ENCODE assay signal across 12 mouse cellular contexts in genomic region chr2:93779081-93779896, GRCm38 (mm10). TPM values are rescaled to one million over a fixed set of nuclear protein-coding genes. Genes with fewer than 3 reads are reported as not detected.
DNase-seq lines count a peak whose midpoint lies in the region; ATAC-seq and TF ChIP-seq lines count a peak whose summit lies in the region.
"Had no signal": no experiment of that assay in that cellular context is flagged by ENCODE, and none has a peak within 500 bp of the region (broad histone marks: within the 10 kb centered on the region; RNA-seq: fewer than 3 reads in every experiment).

No protein-coding gene starts in this region.

- H3K4me2 ChIP-seq in embryonic facial prominence, embryonic 11.5 days (ENCODE audit: low read depth, low read length) = no peak overlapping the region
- H3K4me2 ChIP-seq in limb, embryonic 14.5 days (replicated peaks; ENCODE audit: low read depth, low read length, severe bottlenecking) = peak overlapping the region; percentile 7; the same call in 1 of the 2 replicates
- H3K4me2 ChIP-seq: forebrain, embryonic 15.5 days; liver, embryonic 12.5 days had no signal

- H3K27me3 ChIP-seq in embryonic facial prominence, embryonic 11.5 days (ENCODE audit: control insufficient read depth, insufficient read depth, low read length) = no peaks in the 10 kb centered on the region
- H3K27me3 ChIP-seq in limb, embryonic 14.5 days (ENCODE audit: control insufficient read depth, insufficient read depth, low read length) = 0 out of 2 replicates have a peak, but pooled peaks cover 7% of the 10 kb centered on the region
- H3K27me3 ChIP-seq: forebrain, embryonic 15.5 days; liver, embryonic 12.5 days had no signal

- peak; percentile 44 for DNase-seq in embryo, embryonic 11 days
- DNase-seq in embryo, embryonic 9.5 days (ENCODE audit: extremely low spot score) = no peak
- DNase-seq in kidney, postnatal 10 days = peak; percentile 70
- no peak for DNase-seq in kidney, adult 18-20 months
- DNase-seq in embryonic facial prominence, embryonic 11.5 days (ENCODE audit: low spot score) = no peak
- DNase-seq in limb, embryonic 14.5 days (ENCODE audit: low spot score) = peak; percentile 30
- no peak for DNase-seq in thymus, adult 18-20 months
- DNase-seq: heart, adult 2 months; midbrain, embryonic 14.5 days had no signal

- H3K9me3 ChIP-seq in embryonic facial prominence, embryonic 11.5 days (replicated peaks; ENCODE audit: control insufficient read depth, low read length) = no peaks in the 10 kb centered on the region
- H3K9me3 ChIP-seq in limb, embryonic 14.5 days (ENCODE audit: control insufficient read depth, low read length) = no peaks in the 10 kb centered on the region
- H3K9me3 ChIP-seq: forebrain, embryonic 15.5 days; liver, embryonic 12.5 days had no signal

- H3K4me3 ChIP-seq in embryonic facial prominence, embryonic 11.5 days (ENCODE audit: low read depth, low read length) = no peak overlapping the region
- H3K4me3 ChIP-seq in limb, embryonic 14.5 days (replicated peaks; ENCODE audit: low read length) = no peak overlapping the region
- H3K4me3 ChIP-seq: forebrain, embryonic 15.5 days; heart, adult 2 months; liver, embryonic 12.5 days had no signal

- 66% methylated on average over 16 of the region's 16 CpGs for WGBS in embryonic facial prominence, embryonic 11.5 days
- 19% methylated on average over 16 of the region's 16 CpGs for WGBS in limb, embryonic 14.5 days

- H3K9ac ChIP-seq in embryonic facial prominence, embryonic 11.5 days (replicated peaks; ENCODE audit: low read length) = 0 out of 2 replicates have a peak overlapping the region, but pooled peaks have one; percentile 8
- H3K9ac ChIP-seq in limb, embryonic 14.5 days (ENCODE audit: low read depth, low read length, severe bottlenecking) = no peak overlapping the region
- H3K9ac ChIP-seq: forebrain, embryonic 15.5 days; liver, embryonic 12.5 days had no signal

- H3K4me1 ChIP-seq in embryonic facial prominence, embryonic 11.5 days (ENCODE audit: control insufficient read depth, insufficient read depth, low read length) = peaks cover 7% of the 10 kb centered on the region; the same call in 1 of the 2 replicates
- H3K4me1 ChIP-seq in limb, embryonic 14.5 days (ENCODE audit: control insufficient read depth, insufficient read depth, low read length) = peaks cover 46% of the 10 kb centered on the region

- TF ChIP-seq POLR2A in limb, embryonic 14.5 days (IDR thresholded peaks at IDR 0.05; ENCODE audit: borderline replicate concordance, extremely low read depth, insufficient read depth, insufficient read length) = no peak

- H3K36me3 ChIP-seq in embryonic facial prominence, embryonic 11.5 days (replicated peaks; ENCODE audit: control insufficient read depth, insufficient read depth, low read depth, low read length) = no peaks in the 10 kb centered on the region
- peaks cover 5% of the 10 kb centered on the region; the same call in 1 of the 2 replicates for H3K36me3 ChIP-seq in limb, embryonic 14.5 days (ENCODE audit: control insufficient read depth, insufficient read depth, low read length)
- H3K36me3 ChIP-seq: forebrain, embryonic 15.5 days had no signal

- ATAC-seq in embryonic facial prominence, embryonic 11.5 days (replicated peaks; ENCODE audit: insufficient number of reproducible peaks, low FRiP score, low TSS enrichment, low read depth) = no peak
- ATAC-seq in limb, embryonic 14.5 days (ENCODE audit: low FRiP score, low read depth) = no peak
- no peak for ATAC-seq in erythroid progenitor cell, adult 5-6 weeks (replicated peaks; ENCODE audit: low FRiP score, poor library complexity, severe bottlenecking)
- ATAC-seq: forebrain, embryonic 15.5 days; liver, embryonic 12.5 days had no signal

- no peak overlapping the region for H3K27ac ChIP-seq in embryonic facial prominence, embryonic 11.5 days (replicated peaks; ENCODE audit: low read depth, low read length)
- no peak overlapping the region for H3K27ac ChIP-seq in limb, embryonic 14.5 days (replicated peaks; ENCODE audit: low read depth, low read length)
- H3K27ac ChIP-seq: forebrain, embryonic 15.5 days; heart, adult 2 months; liver, embryonic 12.5 days had no signal

RNA-seq across cellular contexts. Expression of gene Ext2, which starts 43.1 kb away (rescaled TPM):
- 70.1 and 79.0 TPM in 2 replicates for polyA plus RNA-seq in embryonic facial prominence, embryonic 11.5 days (2014; fragmentation: Nextera tagmentation; extraction: Ambion mirVana)
- 80.7 and 90.5 TPM in 2 replicates for polyA plus RNA-seq in limb, embryonic 14.5 days (2012; rRNA removed)
- 115 TPM in 2 replicates for polyA plus RNA-seq in limb, embryonic 14.5 days (2014; fragmentation: Nextera tagmentation; extraction: Ambion mirVana)
- 10.1 and 16.6 TPM in 2 replicates for total RNA-seq in erythroid progenitor cell, adult 5-6 weeks (2015; ENCODE audit: low replicate concordance)
- 5.4 and 7.0 TPM in 2 replicates for total RNA-seq in erythroid progenitor cell, adult 5-6 weeks (2017; ENCODE audit: low replicate concordance)

Comparison
In these comparisons a context has a peak if more than half of its experiments do, and no peak if none do; other contexts are left out.
1. DNase-seq: peak in embryo, embryonic 11 days (single experiment), kidney, postnatal 10 days (single experiment) and limb, embryonic 14.5 days (single experiment); none in embryo, embryonic 9.5 days (single experiment), kidney, adult 18-20 months (single experiment), embryonic facial prominence, embryonic 11.5 days (single experiment) and thymus, adult 18-20 months (0 of 2).